Mouse (Mus musculus): Measurements from ENCODE around the gene Atm. TPM values are rescaled to one million over a fixed set of nuclear protein-coding genes. Genes with fewer than 3 reads are reported as not detected.

The Atm gene
- polyA plus RNA-seq, 1 experiment, result 19.3 TPM

- Histone ChIP-seq H3K27ac (ENCODE audit: insufficient read depth, low read length) (no peak overlapping the region), H3K4me3 (ENCODE audit: insufficient read depth, low read length) (no peak overlapping the region), H3K4me1 (ENCODE audit: control insufficient read depth, insufficient read depth, low read length) (no peaks in the 10 kb centered on the region)
- no peak for TF ChIP-seq POLR2A (IDR thresholded peaks at IDR 0.05; ENCODE audit: low read depth, low read length)
- TF ChIP-seq CTCF (IDR thresholded peaks at IDR 0.05; ENCODE audit: borderline replicate concordance, insufficient read depth, low read length), result no peak
These were observed 22.4 kb downstream of the Atm start for GRCm38 (mm10) chr9:53514091-53514490.

- Histone ChIP-seq H3K4me1 (ENCODE audit: control insufficient read depth, insufficient read depth, low read length) (no peaks in the 10 kb centered on the region), H3K27ac (ENCODE audit: insufficient read depth, low read length) (no peak overlapping the region), H3K4me3 (ENCODE audit: insufficient read depth, low read length) (no peak overlapping the region)
- TF ChIP-seq CTCF (IDR thresholded peaks at IDR 0.05; ENCODE audit: borderline replicate concordance, insufficient read depth, low read length), result no peak
- TF ChIP-seq POLR2A (IDR thresholded peaks at IDR 0.05; ENCODE audit: low read depth, low read length), result no peak
These were observed 28.5 kb downstream of the Atm start for GRCm38 (mm10) chr9:53508053-53508452.

- Histone ChIP-seq H3K4me3 (ENCODE audit: insufficient read depth, low read length) (no peak overlapping the region), H3K4me1 (ENCODE audit: control insufficient read depth, insufficient read depth, low read length) (no peaks in the 10 kb centered on the region), H3K27ac (ENCODE audit: insufficient read depth, low read length) (no peak overlapping the region)
- TF ChIP-seq POLR2A (IDR thresholded peaks at IDR 0.05; ENCODE audit: low read depth, low read length) (no peak), CTCF (IDR thresholded peaks at IDR 0.05; ENCODE audit: borderline replicate concordance, insufficient read depth, low read length) (no peak)
These were observed 50.7 kb downstream of the Atm start for GRCm38 (mm10) chr9:53485886-53486285.

GRCm38 (mm10) chr9:53472806-53473518 is 63.6 kb downstream of the Atm start:
- Histone ChIP-seq H3K27ac (ENCODE audit: insufficient read depth, low read length) (no peak overlapping the region), H3K4me3 (ENCODE audit: insufficient read depth, low read length) (no peak overlapping the region), H3K4me1 (ENCODE audit: control insufficient read depth, insufficient read depth, low read length) (no peaks in the 10 kb centered on the region)
- no peak for TF ChIP-seq POLR2A (IDR thresholded peaks at IDR 0.05; ENCODE audit: low read depth, low read length)
- TF ChIP-seq CTCF (IDR thresholded peaks at IDR 0.05; ENCODE audit: borderline replicate concordance, insufficient read depth, low read length), result no peak

GRCm38 (mm10) chr9:53452038-53452437 is 84.5 kb downstream of the Atm start:
- Histone ChIP-seq H3K4me3 (ENCODE audit: insufficient read depth, low read length) (no peak overlapping the region), H3K4me1 (ENCODE audit: control insufficient read depth, insufficient read depth, low read length) (no peaks in the 10 kb centered on the region), H3K27ac (ENCODE audit: insufficient read depth, low read length) (peak overlapping the region; percentile 52; the same call in 1 of the 2 replicates)
- no peak for TF ChIP-seq POLR2A (IDR thresholded peaks at IDR 0.05; ENCODE audit: low read depth, low read length)

GRCm38 (mm10) chr9:53450609-53451008 is 85.9 kb downstream of the Atm start:
- H3K4me3 ChIP-seq (ENCODE audit: insufficient read depth, low read length), result no peak overlapping the region
- no peak overlapping the region for H3K27ac ChIP-seq (ENCODE audit: insufficient read depth, low read length)
- TF ChIP-seq CTCF (IDR thresholded peaks at IDR 0.05; ENCODE audit: borderline replicate concordance, insufficient read depth, low read length) (no peak), POLR2A (IDR thresholded peaks at IDR 0.05; ENCODE audit: low read depth, low read length) (no peak)
- no peaks in the 10 kb centered on the region for H3K4me1 ChIP-seq (ENCODE audit: control insufficient read depth, insufficient read depth, low read length)

- no peak overlapping the region for H3K4me3 ChIP-seq (ENCODE audit: insufficient read depth, low read length)
- no peak overlapping the region for H3K27ac ChIP-seq (ENCODE audit: insufficient read depth, low read length)
- TF ChIP-seq CTCF (IDR thresholded peaks at IDR 0.05; ENCODE audit: borderline replicate concordance, insufficient read depth, low read length), result no peak
- TF ChIP-seq POLR2A (IDR thresholded peaks at IDR 0.05; ENCODE audit: low read depth, low read length), result no peak
- H3K4me1 ChIP-seq (ENCODE audit: control insufficient read depth, insufficient read depth, low read length), result no peaks in the 10 kb centered on the region
These were observed 100.5 kb downstream of the Atm start for GRCm38 (mm10) chr9:53435830-53436570.

GRCm38 (mm10) chr9:53427638-53428037 is 108.9 kb downstream of the Atm start:
- no peaks in the 10 kb centered on the region for H3K4me1 ChIP-seq (ENCODE audit: control insufficient read depth, insufficient read depth, low read length)
- no peak for TF ChIP-seq POLR2A (IDR thresholded peaks at IDR 0.05; ENCODE audit: low read depth, low read length)
- TF ChIP-seq CTCF (IDR thresholded peaks at IDR 0.05; ENCODE audit: borderline replicate concordance, insufficient read depth, low read length), result no peak
- no peak overlapping the region for H3K4me3 ChIP-seq (ENCODE audit: insufficient read depth, low read length)
- H3K27ac ChIP-seq (ENCODE audit: insufficient read depth, low read length), result no peak overlapping the region

GRCm38 (mm10) chr9:53426726-53427125 is 109.8 kb downstream of the Atm start:
- no peaks in the 10 kb centered on the region for H3K4me1 ChIP-seq (ENCODE audit: control insufficient read depth, insufficient read depth, low read length)
- TF ChIP-seq CTCF (IDR thresholded peaks at IDR 0.05; ENCODE audit: borderline replicate concordance, insufficient read depth, low read length), result no peak
- no peak for TF ChIP-seq POLR2A (IDR thresholded peaks at IDR 0.05; ENCODE audit: low read depth, low read length)
- H3K4me3 ChIP-seq (ENCODE audit: insufficient read depth, low read length), result no peak overlapping the region
- H3K27ac ChIP-seq (ENCODE audit: insufficient read depth, low read length), result no peak overlapping the region
